Mouse (Mus musculus): Measurements from ENCODE around the gene Mrpl52. TPM values are rescaled to one million over a fixed set of nuclear protein-coding genes. Genes with fewer than 3 reads are reported as not detected.

Mrpl52 gene
- polyA plus RNA-seq (2012; rRNA removed) = 219 and 296 TPM in 2 replicates

- DNase-seq (ENCODE audit: low read depth) = no peak
Measured at GRCm38 (mm10) chr14:54426689-54427398, at the start of gene Mrpl52. Gene Mrpl52, plus strand, starts transcription at chr14:54426909.

GRCm38 (mm10) chr14:54377166-54377565 is 49.5 kb upstream of the Mrpl52 start:
- peak; percentile 84 for DNase-seq (ENCODE audit: low read depth)

- DNase-seq (ENCODE audit: low read depth) = no peak
Measured at GRCm38 (mm10) chr14:54379571-54379970, 47.1 kb upstream of the Mrpl52 start.

GRCm38 (mm10) chr14:54380616-54381015 is 46.1 kb upstream of the Mrpl52 start:
- DNase-seq (ENCODE audit: low read depth) = no peak

- DNase-seq (ENCODE audit: low read depth) = no peak
Measured at GRCm38 (mm10) chr14:54381816-54382215, 44.9 kb upstream of the Mrpl52 start.

- DNase-seq (ENCODE audit: low read depth) = no peak
Measured at GRCm38 (mm10) chr14:54382641-54383040, 44.1 kb upstream of the Mrpl52 start.

GRCm38 (mm10) chr14:54383355-54383771 is 43.3 kb upstream of the Mrpl52 start:
- no peak for DNase-seq (ENCODE audit: low read depth)

- DNase-seq (ENCODE audit: low read depth) = no peak
Measured at GRCm38 (mm10) chr14:54384396-54384795, 42.3 kb upstream of the Mrpl52 start.

- DNase-seq (ENCODE audit: low read depth) = no peak
Measured at GRCm38 (mm10) chr14:54385968-54386618, 40.6 kb upstream of the Mrpl52 start.

- no peak for DNase-seq (ENCODE audit: low read depth)
Measured at GRCm38 (mm10) chr14:54387546-54387945, 39.2 kb upstream of the Mrpl52 start.

- no peak for DNase-seq (ENCODE audit: low read depth)
Measured at GRCm38 (mm10) chr14:54390843-54391242, 35.9 kb upstream of the Mrpl52 start.

GRCm38 (mm10) chr14:54393794-54394193 is 32.9 kb upstream of the Mrpl52 start:
- no peak for DNase-seq (ENCODE audit: low read depth)

GRCm38 (mm10) chr14:54394309-54394708 is 32.4 kb upstream of the Mrpl52 start:
- no peak for DNase-seq (ENCODE audit: low read depth)

- DNase-seq (ENCODE audit: low read depth) = no peak
Measured at GRCm38 (mm10) chr14:54396685-54397084, 30.0 kb upstream of the Mrpl52 start.

- DNase-seq (ENCODE audit: low read depth) = no peak
Measured at GRCm38 (mm10) chr14:54397872-54398527, 28.7 kb upstream of the Mrpl52 start.

GRCm38 (mm10) chr14:54398528-54398916 is 28.2 kb upstream of the Mrpl52 start:
- DNase-seq (ENCODE audit: low read depth) = no peak

- DNase-seq (ENCODE audit: low read depth) = no peak
Measured at GRCm38 (mm10) chr14:54398921-54399382, 27.8 kb upstream of the Mrpl52 start.

GRCm38 (mm10) chr14:54401723-54402122 is 25.0 kb upstream of the Mrpl52 start:
- DNase-seq (ENCODE audit: low read depth) = no peak

- no peak for DNase-seq (ENCODE audit: low read depth)
Measured at GRCm38 (mm10) chr14:54408336-54409056, 18.2 kb upstream of the Mrpl52 start.

GRCm38 (mm10) chr14:54409057-54409645 is 17.6 kb upstream of the Mrpl52 start:
- DNase-seq (ENCODE audit: low read depth) = no peak

GRCm38 (mm10) chr14:54409980-54410810 is 16.5 kb upstream of the Mrpl52 start:
- DNase-seq (ENCODE audit: low read depth) = no peak
